Mouse (Mus musculus): ENCODE data around the gene Lck.
A peak's percentile ranks its signal among the peaks of the same experiment; 100 is the strongest.

Lck gene

GRCm38 (mm10) chr4:129585773-129586172, 12.3 kb upstream of the Lck start:
- DNase-seq (ENCODE audit: low spot score in 2 of 2), result no peak

- DNase-seq (ENCODE audit: low spot score in 2 of 2), result peak; percentile 79 to 86
Measured at GRCm38 (mm10) chr4:129584884-129585608, 11.6 kb upstream of the Lck start.

- DNase-seq (ENCODE audit: low spot score in 2 of 2), result no peak
Measured at GRCm38 (mm10) chr4:129584370-129584769, 10.9 kb upstream of the Lck start.

GRCm38 (mm10) chr4:129582251-129582650, 8.8 kb upstream of the Lck start:
- no peak for DNase-seq (ENCODE audit: low spot score in 2 of 2)

GRCm38 (mm10) chr4:129580347-129580746, 6.9 kb upstream of the Lck start:
- DNase-seq (ENCODE audit: low spot score in 2 of 2), result no peak

GRCm38 (mm10) chr4:129578466-129578865, 5.0 kb upstream of the Lck start, which contains the start of gene Fam167b:
TSS of gene Fam167b (minus strand) at chr4:129578549.
- no peak for DNase-seq (ENCODE audit: low spot score in 2 of 2)

GRCm38 (mm10) chr4:129577688-129578087, 4.2 kb upstream of the Lck start:
- no peak for DNase-seq (ENCODE audit: low spot score in 2 of 2)

- DNase-seq (ENCODE audit: low spot score in 2 of 2), result peak; percentile 59 to 69
Measured at GRCm38 (mm10) chr4:129576863-129577491, 3.5 kb upstream of the Lck start.

GRCm38 (mm10) chr4:129575171-129575844, 1.9 kb upstream of the Lck start:
- peak; percentile 49 to 51 for DNase-seq (ENCODE audit: low spot score in 2 of 2)

GRCm38 (mm10) chr4:129573093-129573370, 409 bp downstream of the Lck start:
- DNase-seq (ENCODE audit: low spot score in 2 of 2), result no peak

- no peak for DNase-seq (ENCODE audit: low spot score in 2 of 2)
Measured at GRCm38 (mm10) chr4:129572236-129573092, 977 bp downstream of the Lck start.

GRCm38 (mm10) chr4:129571551-129572084, 1.8 kb downstream of the Lck start:
- DNase-seq (ENCODE audit: low spot score in 2 of 2), result no peak

GRCm38 (mm10) chr4:129570028-129570427, 3.4 kb downstream of the Lck start:
- no peak for DNase-seq (ENCODE audit: low spot score in 2 of 2)

GRCm38 (mm10) chr4:129568366-129568765, 5.1 kb downstream of the Lck start:
- no peak for DNase-seq (ENCODE audit: low spot score in 2 of 2)

GRCm38 (mm10) chr4:129565139-129565538, 8.3 kb downstream of the Lck start:
- no peak for DNase-seq (ENCODE audit: low spot score in 2 of 2)

GRCm38 (mm10) chr4:129563718-129564117, 9.7 kb downstream of the Lck start:
- DNase-seq (ENCODE audit: low spot score in 2 of 2), result no peak

GRCm38 (mm10) chr4:129561184-129561583, 12.3 kb downstream of the Lck start:
- no peak for DNase-seq (ENCODE audit: low spot score in 2 of 2)

- DNase-seq (ENCODE audit: low spot score in 2 of 2), result no peak
Measured at GRCm38 (mm10) chr4:129558321-129558955, 15.0 kb downstream of the Lck start.

GRCm38 (mm10) chr4:129557256-129557808, 16.1 kb downstream of the Lck start:
- DNase-seq (ENCODE audit: low spot score in 2 of 2), result no peak

- peak; percentile 84 to 87 for DNase-seq (ENCODE audit: low spot score in 2 of 2)
Measured at GRCm38 (mm10) chr4:129556532-129557223, 16.8 kb downstream of the Lck start.

Data from spleen, postnatal 14 days (tissue).